Mouse (Mus musculus) lung, postnatal 0 days (tissue): ENCODE measurements around the gene Grap2. TPM values are rescaled to one million over a fixed set of nuclear protein-coding genes. Genes with fewer than 3 reads are reported as not detected.

ENCODE experiments used
- ATAC-seq: fragments of 200-750 bp; cut with Nextera tagmentation; 2 replicates; pipeline ENCODE4 v1.8.0; 2017; ENCODE audit warnings: moderate library complexity
- DNase-seq: peaks from one replicate; pipeline ENCODE4 v3.0.0-alpha.2; 2016; ENCODE audit warnings: low spot score
- H3K27ac ChIP-seq: fragments of 300-500 bp; sonication (generic); 2 replicates; pipeline ENCODE4 v1.5.1; 2014; ENCODE audit warnings: antibody characterized with exemption, mild to moderate bottlenecking, low read length, mixed read lengths
- H3K27me3 ChIP-seq: fragments of 300-500 bp; sonication (generic); replicated peaks from 2 replicates; pipeline ENCODE4 v1.6.1; 2014; ENCODE audit warnings: low read length, mixed read lengths; ENCODE audit not compliant: insufficient read depth
- H3K36me3 ChIP-seq: fragments of 300-500 bp; sonication (generic); 2 replicates; pipeline ENCODE4 v1.6.1; 2014; ENCODE audit warnings: low read length, mixed read lengths; ENCODE audit not compliant: insufficient read depth
- H3K4me1 ChIP-seq: fragments of 300-500 bp; sonication (generic); 2 replicates; pipeline ENCODE4 v1.6.1; 2014; ENCODE audit warnings: antibody characterized with exemption, low read depth, low read length, mixed read lengths; ENCODE audit not compliant: insufficient read depth
- H3K4me2 ChIP-seq: fragments of 300-500 bp; sonication (generic); replicated peaks from 2 replicates; pipeline ENCODE4 v1.6.1; 2014; ENCODE audit warnings: low read depth, mild to moderate bottlenecking, low read length, moderate library complexity, mixed read lengths
- H3K4me3 ChIP-seq: fragments of 300-500 bp; sonication (generic); 2 replicates; pipeline ENCODE4 v1.5.1; 2014; ENCODE audit warnings: low read depth, low read length
- H3K9ac ChIP-seq: fragments of 300-500 bp; sonication (generic); replicated peaks from 2 replicates; pipeline ENCODE4 v1.6.1; 2014; ENCODE audit warnings: low read depth, mild to moderate bottlenecking
- H3K9me3 ChIP-seq: fragments of 300-500 bp; sonication (generic); 2 replicates; pipeline ENCODE4 v1.6.1; 2016; ENCODE audit warnings: low read length, mixed read lengths
- CTCF ChIP-seq: IDR thresholded peaks from 2 replicates; pipeline ENCODE4 v1.5.1; 2016; ENCODE audit warnings: antibody characterized with exemption, mild to moderate bottlenecking
- EP300 ChIP-seq: IDR thresholded peaks from 2 replicates; pipeline ENCODE4 v1.6.1; 2016; ENCODE audit warnings: antibody characterized with exemption, mild to moderate bottlenecking, control low read depth
- WGBS: fragments of 180-500 bp; shearing (Covaris S2); extraction: QIAGEN DNeasy Blood & Tissue Kit; methylation state at CpG from one replicate; pipeline ENCODE4 v1.1.7; 2014; 5-methylcytosine and 5-hydroxymethylcytosine counted together
- polyA plus RNA-seq: library from polyadenylated mRNA; unstranded; fragments of >200 nt; fragmentation: Nextera tagmentation; extraction: Ambion mirVana; gene quantifications from 2 replicates; pipeline ENCODE4 v1.2.1, GENCODE M21; 2015

Gene Grap2
- polyA plus RNA-seq, 1 experiment from 2014 or later: 1.9 TPM

DNA sequence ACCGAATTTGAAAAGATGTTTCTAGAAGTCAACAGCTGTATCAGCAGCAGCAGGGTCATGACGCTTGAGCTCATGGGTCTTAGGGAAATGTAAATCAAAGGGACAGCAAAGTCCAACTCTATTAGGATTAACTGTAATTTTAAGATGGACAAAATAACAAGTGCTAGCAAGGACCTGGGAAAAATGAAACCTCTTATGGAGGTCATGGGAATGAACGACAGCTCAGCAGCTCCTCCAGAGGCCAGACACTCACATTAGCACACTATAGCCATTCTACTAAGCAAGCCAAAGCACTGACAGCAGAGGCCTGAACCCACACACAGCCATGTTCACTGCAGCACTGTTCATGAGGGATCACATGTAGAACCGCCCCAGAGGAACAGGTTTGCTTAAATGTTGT, 14.6 kb upstream of the Grap2 start:
- WGBS: 67% methylated on average over 4 of the region's 4 CpGs
- DNase-seq (peak; percentile 29), ATAC-seq (no peak)
- Histone ChIP-seq H3K9ac (no peak overlapping the region), H3K9me3 (no peaks in the 10 kb centered on the region), H3K27me3 (no peaks in the 10 kb centered on the region), H3K4me3 (no peak overlapping the region), H3K4me1 (no peaks in the 10 kb centered on the region), H3K4me2 (no peak overlapping the region), H3K27ac (no peak overlapping the region), H3K36me3 (no peaks in the 10 kb centered on the region)
- TF ChIP-seq CTCF: peak; percentile 47
- no peak for TF ChIP-seq EP300

DNA sequence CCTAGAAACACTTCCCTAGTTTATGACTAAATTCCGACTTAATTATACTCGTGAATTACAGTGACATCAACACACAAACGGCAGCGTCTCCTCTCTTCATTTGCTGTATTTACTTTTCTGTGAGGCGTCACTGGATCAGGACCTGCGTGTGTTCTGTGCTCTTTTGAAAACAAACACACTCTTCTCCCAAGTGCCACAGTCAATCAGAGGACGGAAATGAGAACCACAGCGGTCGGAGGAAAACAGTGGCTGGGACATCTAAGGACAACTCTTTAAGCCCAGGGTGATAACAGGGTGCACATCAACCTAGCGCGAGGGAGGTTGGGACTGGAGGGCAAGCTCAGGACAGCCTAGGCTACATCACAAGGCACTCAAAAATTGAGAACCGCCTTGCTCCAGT, 12.9 kb upstream of the Grap2 start:
- TF ChIP-seq CTCF: no peak
- TF ChIP-seq EP300: peak; percentile 36; the same call in 1 of the 2 replicates
- Histone ChIP-seq H3K4me1 (no peaks in the 10 kb centered on the region), H3K9ac (no peak overlapping the region), H3K27ac (no peak overlapping the region), H3K36me3 (no peaks in the 10 kb centered on the region), H3K9me3 (no peaks in the 10 kb centered on the region), H3K4me3 (no peak overlapping the region), H3K27me3 (no peaks in the 10 kb centered on the region), H3K4me2 (no peak overlapping the region)
- DNase-seq (no peak), ATAC-seq (no peak; the same call in 1 of the 2 replicates)
- 17% methylated on average over 12 of the region's 12 CpGs for WGBS

DNA sequence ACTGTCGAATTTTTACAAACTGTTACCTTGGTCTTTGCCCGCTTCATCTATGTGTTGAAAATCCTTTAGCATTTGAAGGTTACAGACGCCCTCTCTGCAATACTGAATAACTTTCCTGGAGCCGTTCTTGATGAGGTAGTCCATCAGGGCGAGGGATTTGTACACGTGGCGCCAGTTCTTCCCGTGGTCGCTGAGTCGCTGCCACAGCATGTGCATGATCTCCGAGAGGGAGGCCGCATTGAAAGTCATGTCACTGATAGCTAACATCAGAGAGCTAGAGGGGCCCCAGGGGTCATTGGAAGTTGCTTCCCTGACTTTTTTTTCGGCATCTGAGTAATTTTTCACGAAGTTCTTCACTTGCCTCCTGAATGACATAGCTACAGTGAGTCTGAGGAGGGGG, 12.4 kb upstream of the Grap2 start:
- H3K27me3 ChIP-seq: no peaks in the 10 kb centered on the region
- 22% methylated on average over 14 of the region's 14 CpGs for WGBS
- no peak overlapping the region for H3K27ac ChIP-seq

DNA sequence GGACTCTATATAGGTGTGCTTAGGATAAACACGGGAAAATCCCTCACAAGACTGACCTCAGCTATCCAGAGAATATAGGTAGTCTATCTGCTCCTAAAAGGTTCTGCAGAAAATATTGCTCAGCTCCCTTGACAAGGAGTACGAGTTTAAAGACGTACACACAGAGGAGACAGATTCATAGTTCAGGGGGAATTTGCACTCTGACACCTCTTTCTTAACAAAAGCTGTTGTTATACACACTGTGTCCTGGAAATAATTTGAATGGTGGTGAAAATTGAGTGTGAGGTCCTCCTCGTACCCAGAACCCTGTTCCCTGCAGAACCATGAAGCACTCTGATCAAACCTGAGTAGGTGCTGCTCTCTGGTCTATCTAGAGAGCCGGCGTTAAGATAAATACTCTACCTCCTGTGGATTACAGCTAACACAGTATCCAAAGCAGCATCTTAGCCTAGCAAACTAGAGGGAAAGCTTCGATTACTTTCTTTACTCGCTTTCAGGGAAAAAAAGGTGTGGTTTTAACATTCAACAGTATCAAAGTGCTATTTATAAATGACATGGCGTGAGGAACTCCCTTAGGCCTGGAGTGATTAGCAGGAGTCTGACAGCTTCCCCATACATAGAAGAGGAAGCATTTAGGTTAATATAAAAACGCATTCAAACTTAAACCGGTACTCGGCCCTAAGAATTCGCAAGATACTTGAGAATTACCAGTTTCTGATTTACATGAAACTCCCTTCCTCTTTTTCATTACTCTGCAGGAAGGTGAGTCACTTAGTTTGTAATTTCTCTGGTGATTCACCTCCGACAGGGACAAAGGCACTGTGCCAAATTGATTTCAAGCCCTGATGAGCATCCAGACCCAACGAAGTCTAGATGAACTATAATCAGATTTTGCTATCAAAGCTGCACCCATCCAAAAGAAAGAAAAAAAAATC, 11.5 kb upstream of the Grap2 start:
- H3K27ac ChIP-seq: no peak overlapping the region
- TF ChIP-seq CTCF (no peak), EP300 (peak; percentile 43; the same call in 1 of the 2 replicates)
- H3K27me3 ChIP-seq: no peaks in the 10 kb centered on the region
- ATAC-seq (no peak), DNase-seq (peak; percentile 36)
- no peaks in the 10 kb centered on the region for H3K9me3 ChIP-seq
- H3K4me2 ChIP-seq: no peak overlapping the region
- 50% methylated on average over 15 of the region's 15 CpGs for WGBS
- no peaks in the 10 kb centered on the region for H3K36me3 ChIP-seq
- H3K4me1 ChIP-seq: no peaks in the 10 kb centered on the region
- H3K9ac ChIP-seq: no peak overlapping the region
- no peak overlapping the region for H3K4me3 ChIP-seq

More for the DNA sequence above, 12.4 kb upstream of the Grap2 start:
- Histone ChIP-seq H3K4me3 (no peak overlapping the region), H3K36me3 (no peaks in the 10 kb centered on the region), H3K9ac (no peak overlapping the region), H3K4me2 (no peak overlapping the region), H3K9me3 (no peaks in the 10 kb centered on the region), H3K4me1 (no peaks in the 10 kb centered on the region)
- no peak for ATAC-seq
- TF ChIP-seq CTCF (no peak), EP300 (no peak)
- DNase-seq: no peak

DNA sequence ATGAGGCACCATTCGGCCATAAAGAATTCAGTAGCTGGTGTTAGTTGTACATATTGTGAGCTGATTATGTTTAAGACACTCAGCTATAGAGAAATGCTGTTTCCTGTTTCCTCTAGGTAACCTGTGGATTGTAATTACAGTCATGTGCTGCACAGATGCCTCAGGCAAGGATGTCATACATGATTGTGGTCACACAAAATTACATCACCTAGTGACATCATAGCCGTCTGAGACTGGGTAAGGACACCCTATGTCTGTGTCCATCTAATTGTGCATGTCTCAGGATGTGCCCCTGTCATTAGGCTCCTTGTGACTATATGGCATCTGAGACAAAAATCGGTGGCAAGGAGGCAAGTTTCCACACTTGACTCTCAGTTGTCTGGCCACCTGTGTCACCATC, 9.9 kb upstream of the Grap2 start:
- ATAC-seq (no peak), DNase-seq (no peak)
- H3K9ac ChIP-seq: no peak overlapping the region
- no peaks in the 10 kb centered on the region for H3K27me3 ChIP-seq
- no peaks in the 10 kb centered on the region for H3K4me1 ChIP-seq
- no peak overlapping the region for H3K4me2 ChIP-seq
- no peak overlapping the region for H3K27ac ChIP-seq
- H3K9me3 ChIP-seq: no peaks in the 10 kb centered on the region
- 63% methylated on average over 3 of the region's 3 CpGs for WGBS
- H3K36me3 ChIP-seq: no peaks in the 10 kb centered on the region
- no peak overlapping the region for H3K4me3 ChIP-seq
- TF ChIP-seq EP300 (no peak), CTCF (no peak)

DNA sequence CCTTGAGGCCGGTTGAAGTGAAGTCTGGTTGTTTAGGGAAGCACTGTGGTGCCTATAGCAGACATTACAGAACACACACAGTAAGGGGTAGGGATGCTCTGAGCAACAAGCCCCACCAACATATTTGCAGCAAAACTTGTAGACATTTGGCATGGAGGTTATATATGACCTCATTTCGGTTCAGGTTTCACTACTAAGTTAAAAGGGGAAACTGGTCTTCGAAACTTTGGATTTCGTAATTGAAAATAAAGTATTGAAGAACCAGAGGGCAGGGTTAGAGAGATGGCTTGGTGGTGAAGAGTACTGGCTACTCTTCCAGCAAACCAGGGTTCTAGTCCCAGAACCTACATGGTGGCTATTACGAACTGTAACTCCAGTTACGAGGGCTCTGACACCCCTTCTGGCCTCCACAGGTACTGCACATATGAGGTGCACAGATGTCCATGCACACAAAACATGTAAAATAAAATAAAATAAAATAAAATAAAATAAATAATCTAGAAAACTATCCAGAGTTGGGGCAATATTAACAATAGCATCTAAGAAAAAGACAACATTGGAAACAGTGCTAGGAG, 8.7 kb upstream of the Grap2 start:
- peak; percentile 50 for TF ChIP-seq CTCF
- TF ChIP-seq EP300: no peak
- peak; percentile 26 for DNase-seq
- H3K4me3 ChIP-seq: no peak overlapping the region

More for the DNA sequence above, 8.7 kb upstream of the Grap2 start:
- Histone ChIP-seq H3K27ac (no peak overlapping the region), H3K4me1 (no peaks in the 10 kb centered on the region), H3K4me2 (no peak overlapping the region), H3K9ac (no peak overlapping the region), H3K36me3 (no peaks in the 10 kb centered on the region), H3K9me3 (no peaks in the 10 kb centered on the region), H3K27me3 (no peaks in the 10 kb centered on the region)
- 81% methylated on average over 6 of the region's 6 CpGs for whole genome bisulfite sequencing
- ATAC-seq: no peak
